Comparison of ENCODE assay signal across 10 mouse cellular contexts in the genomic region with DNA sequence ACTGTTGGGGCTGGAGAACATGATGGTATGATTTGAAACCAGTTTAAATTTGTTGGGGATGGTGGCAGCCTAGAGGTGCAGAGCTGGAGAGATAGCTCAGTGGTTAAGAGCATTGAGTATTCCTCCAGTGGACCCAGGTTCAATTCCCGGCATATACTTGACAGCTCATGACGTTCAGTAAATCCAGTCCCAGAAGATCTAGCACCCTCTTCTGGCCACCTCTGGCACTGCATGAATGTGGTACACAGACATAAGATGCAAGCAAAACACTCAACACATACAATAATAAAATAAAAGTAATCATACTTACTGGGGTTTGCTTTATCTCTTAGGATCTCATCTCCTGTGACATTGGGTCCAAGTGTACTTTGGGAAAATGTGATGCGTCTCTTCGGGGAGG. TPM values are rescaled to one million over a fixed set of nuclear protein-coding genes. Genes with fewer than 3 reads are reported as not detected.
DNase-seq lines count a peak whose midpoint lies in the region; TF ChIP-seq lines count a peak whose summit lies in the region.
"Had no signal": no experiment of that assay in that cellular context is flagged by ENCODE, and none has a peak within 500 bp of the region (broad histone marks: within the 10 kb centered on the region; RNA-seq: fewer than 3 reads in every experiment).

No protein-coding gene starts in this region.

- H3K36me3 ChIP-seq in thymus, adult 2 months (ENCODE audit: control insufficient read depth, insufficient read depth, low read length) = no peaks in the 10 kb centered on the region

- no peaks in the 10 kb centered on the region for H3K4me1 ChIP-seq in thymus, adult 2 months (replicated peaks; ENCODE audit: control insufficient read depth, insufficient read depth, low read length)

- no peak for TF ChIP-seq CTCF in thymus, adult 2 months (IDR thresholded peaks at IDR 0.05; ENCODE audit: borderline replicate concordance, control insufficient read depth, extremely low read depth, insufficient read depth, low read length, poor library complexity)

- no peak for TF ChIP-seq POLR2A in thymus, adult 2 months (IDR thresholded peaks at IDR 0.05; ENCODE audit: control insufficient read depth, extremely low read depth, insufficient read depth, low read length, poor library complexity)

- 56% methylated on average over 4 of the region's 4 CpGs for WGBS in thymus, adult 2 months

- DNase-seq in adrenal gland, adult (ENCODE audit: inconsistent age in 2 of 2, low spot score in 1 of 2) = peak; percentile 34 to 84
- no peak for DNase-seq in adrenal gland, adult 8-10 months
- peak; percentile 32 to 44 for DNase-seq in layer of hippocampus, postnatal 10 days (ENCODE audit: low spot score in 2 of 2)
- DNase-seq in layer of hippocampus, adult 9-11 months = no peak
- peak; percentile 34 for DNase-seq in adrenal gland, adult 2 months
- DNase-seq in embryo, embryonic 11.5 days (ENCODE audit: low read depth, low spot score) = peak; percentile 16
- DNase-seq in lung, postnatal 36 days = peak; percentile 64
- peak; percentile 67 for DNase-seq in thymus, adult 2 months

- H3K27ac ChIP-seq in thymus, adult 2 months (ENCODE audit: control insufficient read depth, insufficient read depth, low read length) = no peak overlapping the region

- H3K4me3 ChIP-seq in thymus, adult 2 months (ENCODE audit: control insufficient read depth, insufficient read depth, low read length) = no peak overlapping the region

- no peaks in the 10 kb centered on the region for H3K27me3 ChIP-seq in thymus, adult 2 months (ENCODE audit: control insufficient read depth, insufficient read depth, low read length)

RNA-seq across cellular contexts. Expression of a gene that starts 7.3 kb away (rescaled TPM):
- not detected for total RNA-seq in adrenal gland, adult 8-10 months (2022)
- under 1 TPM in 1 of 2 experiments, not detected in 1; 0.38 TPM for total RNA-seq in layer of hippocampus, postnatal 10 days (2021)
- not detected for total RNA-seq in adrenal gland, adult 2 months (2021)
- not detected in 2 replicates for polyA plus RNA-seq in adrenal gland, adult 2 months (2012; rRNA removed)
- polyA plus RNA-seq in thymus, adult 2 months (2012; rRNA removed) = 0.10 and 0.50 TPM in 2 replicates
- polyA plus RNA-seq: C2C12; heart, embryonic 16.5 days had no signal

Comparison
In these comparisons a context has a peak if more than half of its experiments do, and no peak if none do; other contexts are left out.
1. DNase-seq: peak in adrenal gland, adult (2 of 2), layer of hippocampus, postnatal 10 days (2 of 2), adrenal gland, adult 2 months (single experiment), embryo, embryonic 11.5 days (single experiment), lung, postnatal 36 days (single experiment) and thymus, adult 2 months (single experiment); none in adrenal gland, adult 8-10 months (single experiment) and layer of hippocampus, adult 9-11 months (single experiment).